Mouse (Mus musculus) T-helper 1 cell (primary cell): ENCODE results near the gene Nipal3.

Experiments used
- in situ Hi-C: fragments of 300-600 bp; cut with MboI, MseI; formaldehyde crosslinking; loops from one replicate; pipeline ENCODE4 v1.15.1; 2025; ENCODE audit warnings: high pct_unique_total_duplicates

Nipal3 gene

DNA sequence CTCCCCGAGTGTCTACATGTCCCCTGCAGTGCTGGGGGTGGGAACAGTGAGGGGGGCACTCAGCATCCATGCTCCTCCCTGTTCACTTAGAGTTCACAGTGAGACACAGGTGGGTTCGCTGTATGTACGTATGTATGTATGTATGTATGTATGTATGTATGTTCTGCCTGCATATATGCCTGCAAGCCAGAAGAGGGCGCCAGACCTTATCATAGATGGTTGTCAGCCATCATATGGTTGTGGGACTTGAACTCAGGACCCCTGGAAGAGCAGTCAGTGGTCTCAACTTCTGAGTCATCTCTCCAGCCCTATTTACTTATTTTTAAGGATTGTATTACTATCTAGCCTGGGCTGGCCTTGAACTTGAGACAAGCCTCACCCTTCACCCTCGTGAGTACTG is 98.5 kb downstream of the Nipal3 start:
- in situ Hi-C loops: no loop called here
